Mouse (Mus musculus) spleen, postnatal 36 days (tissue): ENCODE measurements around the gene Fam160a1.

Source experiments
- DNase-seq, 2 experiments: peaks; one replicate each; pipeline ENCODE4 v3.0.0; 2022; ENCODE audit warnings: low spot score in 2 of 2, mixed read lengths in 1 of 2

Fam160a1 gene

GRCm38 (mm10) chr3:85679960-85680359, 137.1 kb downstream of the Fam160a1 start:
- no peak for DNase-seq

DNA sequence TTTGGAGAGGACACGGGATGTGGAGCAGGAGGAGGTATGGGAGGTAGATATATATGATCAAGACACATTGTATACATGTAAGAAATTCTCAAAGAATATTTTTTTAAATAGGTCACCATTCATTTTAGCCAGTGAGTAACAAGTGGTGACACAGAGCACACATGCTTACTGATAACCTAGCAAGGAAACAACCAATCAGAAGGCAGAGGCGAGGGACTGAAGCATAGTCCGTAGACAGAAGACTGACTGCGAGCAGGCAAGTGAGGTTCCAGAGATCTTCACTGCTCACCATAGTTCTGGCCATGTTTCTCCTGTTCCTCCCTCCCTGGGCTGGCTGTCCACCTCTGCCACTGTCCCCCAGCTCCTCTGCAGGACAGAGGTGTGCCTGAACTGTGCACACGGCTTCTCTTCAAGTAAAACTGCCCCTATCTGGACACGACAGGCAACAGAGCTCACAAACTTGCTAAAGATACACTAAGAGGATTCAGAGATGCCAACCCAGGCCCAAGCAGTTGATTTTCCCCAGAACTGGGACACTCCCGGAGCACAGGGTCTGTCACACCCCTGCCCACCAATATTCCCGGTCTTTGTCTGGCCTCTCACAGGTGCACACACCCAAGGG, 137.7 kb downstream of the Fam160a1 start:
- no peak for DNase-seq

DNA sequence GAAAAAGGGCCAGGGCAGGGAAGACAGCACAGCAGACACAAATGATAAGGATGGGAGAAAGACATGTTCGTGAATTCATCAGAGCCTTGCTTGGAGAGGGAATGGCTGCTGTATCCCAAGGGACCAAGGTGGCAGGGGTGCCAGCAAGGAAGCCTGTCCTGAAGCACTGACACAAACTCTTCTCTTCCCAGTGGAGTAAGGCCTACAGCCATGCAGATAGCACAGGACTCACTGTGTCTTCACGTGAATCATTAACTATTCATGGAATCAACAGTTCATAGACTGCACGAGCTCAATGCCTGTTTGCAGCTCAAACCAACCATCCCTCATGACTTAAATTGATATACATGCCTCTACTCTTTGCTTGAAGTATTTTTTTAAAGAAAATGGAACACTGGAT, 139.1 kb downstream of the Fam160a1 start:
- DNase-seq, result no peak

DNA sequence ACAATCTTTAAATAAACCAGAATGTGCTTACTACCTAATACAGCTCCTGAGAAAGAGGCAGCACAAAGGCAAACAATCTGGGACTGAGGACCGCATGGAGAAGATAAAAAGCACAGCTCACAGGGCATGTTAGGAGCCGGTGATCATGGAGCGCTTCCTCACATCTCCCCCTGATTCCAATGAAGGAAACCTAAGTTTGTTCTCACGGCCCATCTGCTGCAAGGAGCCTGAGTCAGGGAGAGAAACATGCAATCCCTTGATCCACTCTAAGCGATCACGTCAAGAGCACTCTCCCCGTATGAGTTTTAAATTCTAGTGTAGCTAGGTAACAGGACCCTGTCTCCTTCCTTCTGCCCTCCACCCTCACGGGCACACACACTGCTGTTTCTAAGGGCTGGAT, 140.0 kb downstream of the Fam160a1 start:
- no peak for DNase-seq

DNA sequence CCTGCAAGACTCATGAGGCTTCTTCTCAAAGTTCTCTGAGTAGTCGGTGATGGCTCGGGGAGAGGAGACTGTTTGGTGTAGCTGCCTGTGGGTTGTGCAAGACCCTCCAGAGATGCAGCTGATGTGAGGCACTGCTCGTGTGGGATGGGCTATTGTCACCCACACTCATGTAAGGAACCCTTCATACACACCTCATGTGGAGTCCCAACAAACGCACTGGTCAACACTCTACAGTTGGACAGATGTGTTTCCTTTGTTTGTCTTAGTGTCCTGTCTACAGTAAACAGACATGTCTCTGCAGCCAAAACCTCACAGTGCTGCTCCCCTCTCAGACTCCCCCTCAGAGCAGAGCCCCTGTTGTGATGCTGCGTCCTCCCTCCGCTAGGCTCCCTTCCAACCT, 147.2 kb downstream of the Fam160a1 start:
- no peak for DNase-seq

DNA sequence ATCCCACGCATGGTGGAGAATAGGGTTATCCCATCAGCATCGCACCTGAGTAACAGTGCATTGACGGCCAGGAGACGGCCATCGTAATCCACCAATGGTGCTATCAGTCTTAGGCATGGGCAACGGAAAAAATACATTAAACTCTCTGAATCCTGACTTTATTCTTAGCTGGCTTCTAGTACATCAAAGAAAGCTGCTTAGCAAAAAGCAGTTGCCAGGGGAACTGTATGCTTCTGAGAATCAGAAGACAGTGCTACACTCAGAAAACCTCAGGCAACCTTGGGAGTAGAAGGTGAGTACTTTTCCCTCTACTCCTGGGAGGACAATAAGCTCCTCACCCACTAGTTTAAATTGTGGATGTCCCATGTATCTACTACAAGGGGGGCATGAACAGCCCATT, 149.4 kb downstream of the Fam160a1 start:
- no peak for DNase-seq

DNA sequence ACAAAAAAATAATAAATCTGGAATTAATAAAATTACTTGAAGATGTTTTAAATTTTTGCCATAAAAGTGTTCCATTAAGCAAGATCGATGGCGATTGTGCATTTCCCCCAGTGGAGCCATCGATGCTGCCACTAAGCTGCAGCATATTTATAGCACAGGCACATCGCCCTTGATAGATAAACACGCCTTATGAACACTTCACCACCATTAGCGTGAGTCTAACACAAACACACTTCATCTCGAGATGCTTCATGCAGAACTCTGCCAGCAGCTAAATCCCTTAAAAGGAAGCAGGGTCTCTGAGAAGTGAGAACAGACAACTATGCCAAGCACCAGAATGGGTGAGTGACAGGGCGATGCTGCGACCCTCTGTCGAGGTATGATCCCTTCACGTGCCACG, 150.4 kb downstream of the Fam160a1 start:
- DNase-seq, result no peak

- DNase-seq, result no peak
Observed at GRCm38 (mm10) chr3:85666166-85666565, 150.9 kb downstream of the Fam160a1 start.

- no peak for DNase-seq
Observed at GRCm38 (mm10) chr3:85664591-85665171, 152.4 kb downstream of the Fam160a1 start.

DNA sequence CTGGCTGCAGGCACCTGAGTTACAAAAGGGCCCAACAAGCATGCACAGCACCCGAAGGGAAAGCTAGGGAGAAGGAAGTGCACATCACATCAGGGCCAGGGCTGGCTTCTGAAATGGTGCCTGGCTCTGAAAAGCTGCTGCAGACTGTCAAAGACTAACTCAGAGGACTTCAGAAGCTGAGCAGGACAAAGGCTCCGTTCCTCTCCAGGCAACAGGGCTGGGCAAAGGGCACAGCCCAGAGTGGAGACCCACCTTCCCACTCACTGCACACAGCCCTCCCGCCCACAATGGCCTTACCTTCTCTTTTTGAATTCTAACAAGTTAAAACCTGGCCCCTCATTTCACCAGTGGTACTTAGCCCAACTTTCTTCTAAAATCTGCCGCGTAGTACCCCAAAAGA, 153.3 kb downstream of the Fam160a1 start:
- DNase-seq, result no peak

- no peak for DNase-seq
Observed at GRCm38 (mm10) chr3:85661926-85662813, 154.9 kb downstream of the Fam160a1 start.

GRCm38 (mm10) chr3:85659681-85660080, 157.4 kb downstream of the Fam160a1 start:
- no peak for DNase-seq

- DNase-seq, result no peak
Observed at GRCm38 (mm10) chr3:85655538-85655937, 161.6 kb downstream of the Fam160a1 start.

- no peak for DNase-seq
Observed at GRCm38 (mm10) chr3:85652727-85653665, 164.1 kb downstream of the Fam160a1 start.

- DNase-seq, result no peak
Observed at GRCm38 (mm10) chr3:85649176-85649575, 167.9 kb downstream of the Fam160a1 start.

DNA sequence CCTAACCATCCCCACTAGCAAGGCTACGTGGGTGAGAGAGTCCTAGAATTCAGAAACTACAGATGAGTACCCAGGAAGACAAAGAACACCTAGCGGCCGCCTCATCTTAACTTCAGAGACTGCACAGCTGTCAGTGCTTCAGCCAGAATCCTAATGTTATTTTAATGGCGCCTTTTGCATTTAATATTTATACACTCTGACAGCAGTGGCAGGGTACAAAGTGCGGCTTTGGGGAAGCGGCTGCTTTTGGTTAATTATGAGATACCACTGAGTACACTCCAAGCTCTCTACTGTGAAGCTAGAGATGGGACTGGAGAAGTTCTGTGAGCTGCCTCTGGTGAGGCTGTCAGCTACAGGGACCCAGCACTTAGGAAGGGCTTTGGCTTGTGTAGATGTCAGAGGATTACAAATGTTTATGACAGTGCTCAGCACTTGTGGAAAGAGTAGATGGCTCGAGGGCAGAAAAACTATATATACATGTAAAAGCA, 171.5 kb downstream of the Fam160a1 start:
- DNase-seq, result no peak

DNA sequence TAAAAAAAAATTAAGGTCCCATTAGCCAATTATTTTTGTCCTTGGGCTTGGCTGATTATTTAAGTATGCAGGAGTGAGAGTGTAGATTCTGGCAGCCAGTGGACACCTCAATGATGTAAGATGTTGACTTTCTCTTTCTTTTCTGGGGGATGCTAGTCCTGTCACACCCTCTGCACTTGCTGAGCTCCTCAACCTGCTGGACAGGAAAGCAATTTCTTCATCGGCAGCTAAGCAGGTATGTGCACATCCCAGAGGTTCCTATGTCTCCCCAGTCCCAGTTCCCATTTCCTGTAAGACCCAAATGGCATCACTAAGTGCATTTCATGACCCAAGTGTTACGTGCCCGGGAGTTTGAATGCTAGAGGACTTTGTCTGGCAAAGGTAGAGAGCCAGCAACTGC, 172.3 kb downstream of the Fam160a1 start:
- DNase-seq, result no peak

DNA sequence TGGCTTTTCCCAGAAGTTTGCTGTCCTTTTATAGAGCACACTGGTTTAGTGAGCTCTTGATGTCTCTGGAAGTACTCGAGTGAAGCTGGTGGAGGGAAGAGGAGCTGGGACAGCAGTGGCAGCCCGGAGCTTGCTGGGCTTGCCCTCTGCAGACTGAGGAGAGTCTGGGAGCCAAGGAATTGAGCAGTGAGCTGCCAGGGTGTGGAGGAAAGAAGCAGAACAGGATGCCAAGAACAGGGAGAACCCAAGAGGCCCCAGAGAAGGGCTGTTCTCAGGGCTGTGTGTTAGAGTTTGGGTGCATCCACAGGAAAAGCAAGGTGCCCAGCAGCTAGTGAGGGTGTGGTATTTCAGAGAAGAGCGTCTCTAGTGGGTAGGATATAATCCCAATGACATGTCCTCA, 175.3 kb downstream of the Fam160a1 start:
- no peak for DNase-seq

DNA sequence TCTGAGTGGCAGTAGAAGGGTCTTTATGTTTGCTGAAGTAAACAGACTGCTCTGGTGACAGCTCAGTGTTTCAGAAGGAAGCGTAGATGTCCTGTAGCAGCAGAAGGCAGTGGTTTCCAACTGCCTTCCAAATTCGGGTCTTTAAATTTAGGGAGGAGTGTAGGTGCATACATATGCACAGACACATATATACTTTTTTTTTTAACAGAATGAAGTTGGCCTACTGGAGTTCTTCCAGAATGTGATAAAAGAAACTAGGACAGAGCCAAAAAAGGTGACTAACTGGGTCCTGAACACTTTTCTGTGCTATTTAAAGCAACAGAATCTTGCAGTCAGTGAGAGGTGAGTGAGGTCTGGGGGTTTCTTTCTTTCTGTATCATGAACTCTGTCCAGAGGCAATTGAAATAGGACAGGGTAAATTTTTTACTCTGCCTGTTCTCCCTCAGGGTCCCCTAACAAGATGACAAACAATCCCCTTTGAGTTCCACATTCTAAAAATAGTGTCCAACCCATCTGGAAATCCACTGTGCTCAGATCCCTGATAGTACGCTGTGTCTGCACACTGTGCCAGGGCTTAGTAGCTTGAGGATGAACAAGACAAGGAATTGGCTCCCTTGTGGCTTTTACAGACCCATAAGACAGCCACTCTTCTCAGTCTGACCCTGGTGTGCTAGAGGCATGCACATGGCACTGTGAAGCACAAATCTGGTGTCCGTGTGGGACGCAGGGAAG, 180.2 kb downstream of the Fam160a1 start:
- no peak for DNase-seq

DNA sequence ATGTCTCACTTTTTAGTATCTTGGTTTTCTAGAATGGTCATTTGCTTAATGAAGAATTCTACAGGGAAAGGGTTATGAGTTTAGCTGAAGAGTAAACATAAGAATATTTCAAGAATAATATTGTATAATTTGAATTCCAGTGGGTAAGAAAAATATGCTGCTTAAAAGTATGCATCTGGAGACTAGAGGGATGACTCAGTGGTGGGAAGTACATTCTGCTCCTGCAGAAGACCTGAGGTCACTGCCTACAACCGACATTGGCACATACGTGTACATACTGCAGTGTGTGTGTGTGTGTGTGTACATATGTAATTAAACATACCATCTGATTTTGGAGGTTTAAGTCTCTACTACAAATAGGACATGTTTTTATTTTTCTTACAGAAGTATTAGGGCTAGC, 181.5 kb downstream of the Fam160a1 start:
- no peak for DNase-seq

DNA sequence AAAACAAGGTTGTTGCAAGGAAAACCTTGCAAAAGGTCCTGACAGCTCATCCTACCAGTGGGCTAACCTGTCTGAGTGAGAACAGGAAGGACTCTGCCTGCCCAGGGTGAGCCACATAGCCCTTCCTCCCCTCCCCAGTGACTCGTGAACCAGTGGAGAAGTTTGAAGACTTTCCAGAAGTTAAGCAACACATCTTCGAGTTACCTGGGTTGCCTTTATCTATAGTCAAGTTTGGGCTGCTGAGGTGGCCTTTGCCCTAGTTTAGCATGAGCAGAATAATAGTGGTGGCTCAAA, 182.0 kb downstream of the Fam160a1 start:
- DNase-seq, result no peak
